Mouse (Mus musculus) forebrain, embryonic 11.5 days (tissue): ENCODE results near the gene Kcnt1. TPM values are rescaled to one million over a fixed set of nuclear protein-coding genes. Genes with fewer than 3 reads are reported as not detected.
A peak's percentile ranks its signal among the peaks of the same experiment; 100 is the strongest.

Source experiments
- ATAC-seq: fragments of 200-750 bp; cut with Nextera tagmentation; replicated peaks from 2 replicates; pipeline ENCODE4 v1.8.0; 2017; ENCODE audit warnings: moderate TSS enrichment; ENCODE audit not compliant: low FRiP score
- DNase-seq: peaks from one replicate; pipeline ENCODE4 v3.0.0-alpha.2; 2017; ENCODE audit warnings: low spot score
- H3K27ac ChIP-seq: fragments of 300-500 bp; sonication (generic); 2 replicates; pipeline ENCODE4 v1.5.1; 2014; ENCODE audit warnings: low read depth, low read length
- H3K27me3 ChIP-seq: fragments of 300-500 bp; sonication (generic); 2 replicates; pipeline ENCODE4 v1.6.1; 2014; ENCODE audit warnings: mild to moderate bottlenecking, low read length, mixed read lengths; ENCODE audit not compliant: control insufficient read depth, insufficient read depth
- H3K36me3 ChIP-seq: fragments of 300-500 bp; sonication (generic); 2 replicates; pipeline ENCODE4 v1.6.1; 2014; ENCODE audit warnings: mild to moderate bottlenecking, low read length, moderate library complexity, mixed read lengths; ENCODE audit not compliant: control insufficient read depth, insufficient read depth
- H3K4me1 ChIP-seq: fragments of 300-500 bp; sonication (generic); replicated peaks from 2 replicates; pipeline ENCODE4 v1.6.1; 2014; ENCODE audit warnings: low read length, mixed read lengths; ENCODE audit not compliant: control insufficient read depth, insufficient read depth
- H3K4me2 ChIP-seq: fragments of 300-500 bp; sonication (generic); 2 replicates; pipeline ENCODE4 v1.6.1; 2014; ENCODE audit warnings: low read depth, mild to moderate bottlenecking, low read length, moderate library complexity, mixed read lengths; ENCODE audit not compliant: severe bottlenecking
- H3K4me3 ChIP-seq: fragments of 300-500 bp; sonication (generic); 2 replicates; pipeline ENCODE4 v1.5.1; 2014; ENCODE audit warnings: low read depth, low read length
- H3K9ac ChIP-seq: fragments of 300-500 bp; sonication (generic); 2 replicates; pipeline ENCODE4 v1.6.1; 2014; ENCODE audit warnings: low read length
- H3K9me3 ChIP-seq: fragments of 300-500 bp; sonication (generic); 2 replicates; pipeline ENCODE4 v1.6.1; 2016; ENCODE audit warnings: low read length, mixed read lengths; ENCODE audit not compliant: control insufficient read depth
- WGBS: fragments of 180-500 bp; shearing (Covaris S2); extraction: QIAGEN DNeasy Blood & Tissue Kit; methylation state at CpG from one replicate; pipeline ENCODE4 v1.1.7; 2014; 5-methylcytosine and 5-hydroxymethylcytosine counted together
- polyA plus RNA-seq: library from polyadenylated mRNA; unstranded; fragments of >200 nt; fragmentation: Nextera tagmentation; extraction: Ambion mirVana; gene quantifications from 2 replicates; pipeline ENCODE4 v1.2.1, GENCODE M21; 2014

Kcnt1 gene
- polyA plus RNA-seq, 1 experiment from 2014 or later, result 1.0 TPM

- WGBS, result 87% methylated on average over 2 of the region's 2 CpGs
- no peaks in the 10 kb centered on the region for H3K9me3 ChIP-seq
- H3K27ac ChIP-seq, result no peak overlapping the region
- no peaks in the 10 kb centered on the region for H3K27me3 ChIP-seq
- no peaks in the 10 kb centered on the region for H3K4me1 ChIP-seq
- no peak overlapping the region for H3K4me2 ChIP-seq
- DNase-seq (no peak), ATAC-seq (no peak)
- no peak overlapping the region for H3K4me3 ChIP-seq
- no peaks in the 10 kb centered on the region; the same call in 1 of the 2 replicates for H3K36me3 ChIP-seq
- H3K9ac ChIP-seq, result no peak overlapping the region
These were observed 54.9 kb downstream of the Kcnt1 start for GRCm38 (mm10) chr2:25918408-25918807.

GRCm38 (mm10) chr2:25919972-25920371 is 56.4 kb downstream of the Kcnt1 start:
- DNase-seq (no peak), ATAC-seq (no peak)
- H3K4me2 ChIP-seq, result no peak overlapping the region
- no peaks in the 10 kb centered on the region for H3K27me3 ChIP-seq
- H3K9ac ChIP-seq, result no peak overlapping the region
- 80% methylated on average over 3 of the region's 3 CpGs for WGBS
- no peak overlapping the region for H3K27ac ChIP-seq
- H3K4me3 ChIP-seq, result no peak overlapping the region
- no peaks in the 10 kb centered on the region for H3K4me1 ChIP-seq
- H3K9me3 ChIP-seq, result no peaks in the 10 kb centered on the region
- no peaks in the 10 kb centered on the region; the same call in 1 of the 2 replicates for H3K36me3 ChIP-seq

GRCm38 (mm10) chr2:25923799-25924198 is 60.3 kb downstream of the Kcnt1 start:
- Histone ChIP-seq H3K9ac (no peak overlapping the region), H3K4me3 (no peak overlapping the region), H3K4me1 (no peaks in the 10 kb centered on the region), H3K9me3 (no peaks in the 10 kb centered on the region), H3K27ac (no peak overlapping the region), H3K36me3 (no peaks in the 10 kb centered on the region; the same call in 1 of the 2 replicates), H3K27me3 (no peaks in the 10 kb centered on the region), H3K4me2 (no peak overlapping the region)
- ATAC-seq (no peak), DNase-seq (no peak)
- WGBS, result 73% methylated on average over 2 of the region's 2 CpGs

GRCm38 (mm10) chr2:25924934-25925333 is 61.4 kb downstream of the Kcnt1 start:
- Histone ChIP-seq H3K36me3 (no peaks in the 10 kb centered on the region; the same call in 1 of the 2 replicates), H3K4me3 (no peak overlapping the region)

GRCm38 (mm10) chr2:25927821-25928220 is 64.3 kb downstream of the Kcnt1 start:
- WGBS, result 95% methylated on average over 7 of the region's 7 CpGs
- H3K27me3 ChIP-seq, result no peaks in the 10 kb centered on the region
- H3K9me3 ChIP-seq, result no peaks in the 10 kb centered on the region
- H3K4me1 ChIP-seq, result no peaks in the 10 kb centered on the region
- no peak overlapping the region for H3K27ac ChIP-seq
- H3K4me3 ChIP-seq, result no peak overlapping the region
- H3K9ac ChIP-seq, result no peak overlapping the region
- ATAC-seq (no peak), DNase-seq (no peak)
- H3K36me3 ChIP-seq, result peaks cover 2% of the 10 kb centered on the region; the same call in 1 of the 2 replicates
- H3K4me2 ChIP-seq, result no peak overlapping the region

More at GRCm38 (mm10) chr2:25924934-25925333, 61.4 kb downstream of the Kcnt1 start:
- Histone ChIP-seq H3K27me3 (no peaks in the 10 kb centered on the region), H3K9ac (no peak overlapping the region), H3K4me1 (no peaks in the 10 kb centered on the region), H3K4me2 (no peak overlapping the region), H3K9me3 (no peaks in the 10 kb centered on the region), H3K27ac (no peak overlapping the region)
- WGBS, result 97% methylated on average over 4 of the region's 4 CpGs
- ATAC-seq (no peak), DNase-seq (no peak)

- no peak overlapping the region for H3K9ac ChIP-seq
- H3K4me2 ChIP-seq, result no peak overlapping the region
- 84% methylated on average over 6 of the region's 6 CpGs for WGBS
- no peaks in the 10 kb centered on the region for H3K4me1 ChIP-seq
- H3K9me3 ChIP-seq, result no peaks in the 10 kb centered on the region
- no peak overlapping the region for H3K4me3 ChIP-seq
- ATAC-seq, result no peak
- H3K27me3 ChIP-seq, result no peaks in the 10 kb centered on the region
- H3K36me3 ChIP-seq, result peaks cover 9% of the 10 kb centered on the region; the same call in 1 of the 2 replicates
- DNase-seq, result peak; percentile 61
- H3K27ac ChIP-seq, result no peak overlapping the region
These were observed 67.8 kb downstream of the Kcnt1 start for GRCm38 (mm10) chr2:25931249-25931859.

- Histone ChIP-seq H3K27me3 (no peaks in the 10 kb centered on the region), H3K4me2 (no peak overlapping the region), H3K9ac (no peak overlapping the region), H3K27ac (no peak overlapping the region), H3K4me1 (no peaks in the 10 kb centered on the region), H3K4me3 (no peak overlapping the region), H3K9me3 (no peaks in the 10 kb centered on the region), H3K36me3 (peaks cover 10% of the 10 kb centered on the region; the same call in 1 of the 2 replicates)
- WGBS, result 92% methylated on average over 6 of the region's 6 CpGs
- no peak for ATAC-seq
- DNase-seq, result no peak
These were observed 77.0 kb downstream of the Kcnt1 start for GRCm38 (mm10) chr2:25940503-25940902.

- ATAC-seq (no peak), DNase-seq (no peak)
- Histone ChIP-seq H3K9ac (no peak overlapping the region), H3K27ac (no peak overlapping the region), H3K4me1 (no peaks in the 10 kb centered on the region), H3K27me3 (no peaks in the 10 kb centered on the region), H3K4me2 (no peak overlapping the region), H3K36me3 (peaks cover 8% of the 10 kb centered on the region; the same call in 1 of the 2 replicates), H3K4me3 (no peak overlapping the region), H3K9me3 (no peaks in the 10 kb centered on the region)
- WGBS, result 87% methylated on average over 2 of the region's 2 CpGs
These were observed 80.3 kb downstream of the Kcnt1 start for GRCm38 (mm10) chr2:25943822-25944221.

- 94% methylated on average over 3 of the region's 3 CpGs for WGBS
- H3K9ac ChIP-seq, result no peak overlapping the region
- no peaks in the 10 kb centered on the region for H3K4me1 ChIP-seq
- no peaks in the 10 kb centered on the region for H3K27me3 ChIP-seq
- H3K27ac ChIP-seq, result no peak overlapping the region
- H3K4me3 ChIP-seq, result no peak overlapping the region
- DNase-seq (no peak), ATAC-seq (no peak)
- no peaks in the 10 kb centered on the region for H3K9me3 ChIP-seq
- H3K4me2 ChIP-seq, result no peak overlapping the region
- H3K36me3 ChIP-seq, result peaks cover 5% of the 10 kb centered on the region; the same call in 1 of the 2 replicates
These were observed 84.4 kb downstream of the Kcnt1 start for GRCm38 (mm10) chr2:25947950-25948349.
